Mouse (Mus musculus): ENCODE results near the gene Ddb2.

DNA sequence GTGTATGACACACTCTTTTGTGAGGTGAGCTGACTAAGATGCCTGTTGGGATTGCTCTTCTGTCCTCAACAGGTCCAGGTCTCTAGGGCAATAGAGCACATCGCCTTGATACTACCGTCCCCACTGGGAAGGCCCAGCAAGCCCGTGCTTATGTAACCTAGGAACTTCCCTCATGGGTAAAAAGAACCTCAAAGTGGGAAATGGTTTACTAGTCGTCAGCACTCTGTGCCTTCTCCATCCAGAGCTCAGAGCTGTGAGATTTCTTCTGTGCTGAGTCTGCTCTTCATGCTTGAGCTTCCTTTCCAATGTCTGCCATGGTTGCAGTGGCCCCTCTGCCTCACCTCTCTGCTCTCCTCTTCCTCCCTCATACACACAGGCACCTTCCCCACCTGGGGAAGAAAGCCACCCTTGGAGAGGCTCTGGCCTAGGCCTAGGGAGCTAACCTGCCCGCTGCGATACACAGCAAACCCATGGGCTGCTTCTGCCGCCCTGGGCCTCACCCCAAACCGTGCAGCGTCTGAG, 30.5 kb downstream of the Ddb2 start:
- TF ChIP-seq POLR2A (IDR thresholded peaks at IDR 0.05; ENCODE audit: borderline replicate concordance, control insufficient read depth, low read depth, low read length) (no peak), CTCF (IDR thresholded peaks at IDR 0.05; ENCODE audit: control insufficient read depth, insufficient read depth, low read length) (no peak)

All from bone marrow, adult 2 months (tissue).